Mouse (Mus musculus) hindbrain, embryonic 15.5 days (tissue): Measurements from ENCODE around the gene Dgkz. TPM values are rescaled to one million over a fixed set of nuclear protein-coding genes. Genes with fewer than 3 reads are reported as not detected.
A peak's percentile ranks its signal among the peaks of the same experiment; 100 is the strongest.

Source experiments
- ATAC-seq: fragments of 200-750 bp; cut with Nextera tagmentation; 2 replicates; pipeline ENCODE4 v1.8.0; 2017; ENCODE audit warnings: low read depth, moderate number of reproducible peaks, moderate TSS enrichment; ENCODE audit not compliant: low FRiP score
- H3K27ac ChIP-seq: fragments of 300-500 bp; sonication (generic); replicated peaks from 2 replicates; pipeline ENCODE4 v1.5.1; 2015; ENCODE audit warnings: mild to moderate bottlenecking, inconsistent platforms
- H3K27me3 ChIP-seq: fragments of 300-500 bp; sonication (generic); 2 replicates; pipeline ENCODE4 v1.6.1; 2015; ENCODE audit warnings: control low read depth, inconsistent platforms
- H3K36me3 ChIP-seq: fragments of 300-500 bp; sonication (generic); 2 replicates; pipeline ENCODE4 v1.6.1; 2015; ENCODE audit warnings: control low read depth, inconsistent platforms
- H3K4me1 ChIP-seq: fragments of 300-500 bp; sonication (generic); replicated peaks from 2 replicates; pipeline ENCODE4 v1.6.1; 2015; ENCODE audit warnings: control low read depth, inconsistent platforms
- H3K4me2 ChIP-seq: fragments of 300-500 bp; sonication (generic); 2 replicates; pipeline ENCODE4 v1.6.1; 2015; ENCODE audit warnings: moderate library complexity, mild to moderate bottlenecking, inconsistent platforms
- H3K4me3 ChIP-seq: fragments of 300-500 bp; sonication (generic); 2 replicates; pipeline ENCODE4 v1.5.1; 2015; ENCODE audit warnings: mild to moderate bottlenecking, inconsistent platforms
- H3K9ac ChIP-seq: fragments of 300-500 bp; sonication (generic); 2 replicates; pipeline ENCODE4 v1.6.1; 2015; ENCODE audit warnings: inconsistent platforms
- H3K9me3 ChIP-seq: fragments of 300-500 bp; sonication (generic); 2 replicates; pipeline ENCODE4 v1.6.1; 2016; ENCODE audit warnings: control low read depth, inconsistent platforms
- WGBS: fragments of 180-500 bp; shearing (Covaris S2); methylation state at CpG from one replicate; pipeline ENCODE4 v1.1.7; 2015; 5-methylcytosine and 5-hydroxymethylcytosine counted together
- polyA plus RNA-seq: library from polyadenylated mRNA; unstranded; fragments of >200 nt; fragmentation: Nextera tagmentation; extraction: Ambion mirVana; gene quantifications from 2 replicates; pipeline ENCODE4 v1.2.1, GENCODE M21; 2015

The Dgkz gene
- 32.4 and 40.9 TPM in 2 replicates for polyA plus RNA-seq

GRCm38 (mm10) chr2:91975581-91976541, at the start of gene Dgkz:
Gene Dgkz, minus strand, starts transcription at chr2:91975864.
- no peaks in the 10 kb centered on the region for H3K36me3 ChIP-seq
- peak within 1 kb of the TSS; percentile 17; the same call in 1 of the 2 replicates for H3K9ac ChIP-seq
- H3K9me3 ChIP-seq: no peaks in the 10 kb centered on the region
- peaks cover 32% of the 10 kb centered on the region for H3K27me3 ChIP-seq
- peak within 1 kb of the TSS; percentile 60 for H3K4me2 ChIP-seq
- peak within 1 kb of the TSS; percentile 36 for H3K4me3 ChIP-seq
- no peak within 1 kb of the TSS for H3K27ac ChIP-seq
- ATAC-seq: peak; percentile 43; the same call in 1 of the 2 replicates
- WGBS: 2% methylated on average over 75 of the region's 79 CpGs
- peaks cover 39% of the 10 kb centered on the region for H3K4me1 ChIP-seq

- no peaks in the 10 kb centered on the region for H3K36me3 ChIP-seq
Measured at GRCm38 (mm10) chr2:92025202-92025601, 49.5 kb upstream of the Dgkz start.

GRCm38 (mm10) chr2:92024274-92024672, 48.6 kb upstream of the Dgkz start, which contains the start of gene Creb3l1:
Gene Creb3l1, minus strand, starts transcription at chr2:92024502.
- peak; percentile 75; the same call in 1 of the 2 replicates for ATAC-seq
- Histone ChIP-seq H3K4me3 (peak within 1 kb of the TSS; percentile 73), H3K27me3 (peaks cover 19% of the 10 kb centered on the region), H3K9ac (peak within 1 kb of the TSS; percentile 64), H3K27ac (no peak within 1 kb of the TSS), H3K9me3 (no peaks in the 10 kb centered on the region), H3K36me3 (no peaks in the 10 kb centered on the region), H3K4me1 (peaks cover 15% of the 10 kb centered on the region), H3K4me2 (peak within 1 kb of the TSS; percentile 99)
- 2% methylated on average over 24 of the region's 27 CpGs for WGBS

More at GRCm38 (mm10) chr2:92025202-92025601, 49.5 kb upstream of the Dgkz start:
- 94% methylated on average over 2 of the region's 2 CpGs for WGBS
- H3K9ac ChIP-seq: no peak overlapping the region
- peaks cover 19% of the 10 kb centered on the region for H3K27me3 ChIP-seq
- no peak overlapping the region for H3K4me3 ChIP-seq
- H3K4me2 ChIP-seq: no peak overlapping the region
- no peak overlapping the region for H3K27ac ChIP-seq
- no peak for ATAC-seq
- H3K4me1 ChIP-seq: peaks cover 15% of the 10 kb centered on the region
- no peaks in the 10 kb centered on the region for H3K9me3 ChIP-seq

GRCm38 (mm10) chr2:92023362-92024273, 48.0 kb upstream of the Dgkz start:
- no peaks in the 10 kb centered on the region for H3K9me3 ChIP-seq
- peak overlapping the region; percentile 64 for H3K9ac ChIP-seq
- no peaks in the 10 kb centered on the region for H3K36me3 ChIP-seq
- peak overlapping the region; percentile 73 for H3K4me3 ChIP-seq
- H3K27ac ChIP-seq: no peak overlapping the region
- ATAC-seq: 0 out of 2 replicates have a peak, but pooled peaks have one; percentile 43
- peaks cover 19% of the 10 kb centered on the region for H3K27me3 ChIP-seq
- H3K4me2 ChIP-seq: peak overlapping the region; percentile 99
- peaks cover 15% of the 10 kb centered on the region for H3K4me1 ChIP-seq
- 6% methylated on average over 44 of the region's 56 CpGs for WGBS

- H3K9ac ChIP-seq: no peak overlapping the region
- H3K4me3 ChIP-seq: no peak overlapping the region
- H3K9me3 ChIP-seq: no peaks in the 10 kb centered on the region
- peaks cover 18% of the 10 kb centered on the region for H3K4me1 ChIP-seq
- H3K36me3 ChIP-seq: no peaks in the 10 kb centered on the region
- peaks cover 18% of the 10 kb centered on the region for H3K27me3 ChIP-seq
- no peak overlapping the region for H3K27ac ChIP-seq
- ATAC-seq: no peak
- H3K4me2 ChIP-seq: no peak overlapping the region
- WGBS: 71% methylated on average over 4 of the region's 4 CpGs
Measured at GRCm38 (mm10) chr2:92020676-92021265, 45.1 kb upstream of the Dgkz start.

- WGBS: 84% methylated on average over 1 of the region's 1 CpGs
- H3K4me2 ChIP-seq: no peak overlapping the region
- no peak for ATAC-seq
Measured at GRCm38 (mm10) chr2:92017440-92017839, 41.8 kb upstream of the Dgkz start.

GRCm38 (mm10) chr2:92016981-92017380, 41.3 kb upstream of the Dgkz start:
- Histone ChIP-seq H3K27ac (peak overlapping the region; percentile 55; the same call in 1 of the 2 replicates), H3K4me1 (0 out of 2 replicates have a peak, but pooled peaks cover 4% of the 10 kb centered on the region), H3K4me3 (no peak overlapping the region), H3K9ac (no peak overlapping the region), H3K9me3 (no peaks in the 10 kb centered on the region), H3K4me2 (no peak overlapping the region), H3K27me3 (no peaks in the 10 kb centered on the region), H3K36me3 (no peaks in the 10 kb centered on the region)
- 58% methylated on average over 3 of the region's 3 CpGs for WGBS
- ATAC-seq: no peak

More at GRCm38 (mm10) chr2:92017440-92017839, 41.8 kb upstream of the Dgkz start:
- Histone ChIP-seq H3K36me3 (no peaks in the 10 kb centered on the region), H3K4me1 (0 out of 2 replicates have a peak, but pooled peaks cover 4% of the 10 kb centered on the region), H3K4me3 (no peak overlapping the region), H3K27me3 (peaks cover 4% of the 10 kb centered on the region; the same call in 1 of the 2 replicates), H3K9me3 (no peaks in the 10 kb centered on the region), H3K27ac (no peak overlapping the region), H3K9ac (no peak overlapping the region)

- Histone ChIP-seq H3K27ac (no peak overlapping the region), H3K9me3 (no peaks in the 10 kb centered on the region), H3K4me1 (0 out of 2 replicates have a peak, but pooled peaks cover 4% of the 10 kb centered on the region), H3K4me2 (no peak overlapping the region), H3K4me3 (no peak overlapping the region), H3K27me3 (no peaks in the 10 kb centered on the region), H3K9ac (no peak overlapping the region), H3K36me3 (no peaks in the 10 kb centered on the region)
- WGBS: 89% methylated on average over 5 of the region's 5 CpGs
- no peak for ATAC-seq
Measured at GRCm38 (mm10) chr2:92014891-92015290, 39.2 kb upstream of the Dgkz start.

GRCm38 (mm10) chr2:92014248-92014647, 38.6 kb upstream of the Dgkz start:
- WGBS: 82% methylated on average over 6 of the region's 6 CpGs
- no peak for ATAC-seq
- Histone ChIP-seq H3K27me3 (no peaks in the 10 kb centered on the region), H3K36me3 (no peaks in the 10 kb centered on the region), H3K9me3 (no peaks in the 10 kb centered on the region), H3K9ac (no peak overlapping the region), H3K4me1 (0 out of 2 replicates have a peak, but pooled peaks cover 4% of the 10 kb centered on the region), H3K27ac (no peak overlapping the region), H3K4me3 (no peak overlapping the region), H3K4me2 (no peak overlapping the region)

GRCm38 (mm10) chr2:92012768-92013445, 37.2 kb upstream of the Dgkz start:
- Histone ChIP-seq H3K36me3 (no peaks in the 10 kb centered on the region), H3K9me3 (no peaks in the 10 kb centered on the region), H3K4me3 (no peak overlapping the region), H3K27ac (no peak overlapping the region), H3K4me1 (peaks cover 9% of the 10 kb centered on the region; the same call in 1 of the 2 replicates), H3K27me3 (no peaks in the 10 kb centered on the region), H3K9ac (no peak overlapping the region), H3K4me2 (no peak overlapping the region)
- WGBS: 58% methylated on average over 8 of the region's 8 CpGs
- no peak for ATAC-seq
